Mouse (Mus musculus): ENCODE measurements around the gene Sema5a.
A peak's percentile ranks its signal among the peaks of the same experiment; 100 is the strongest.
"Not testable (repeated sequence)": the region's sequence is repeated elsewhere in the genome, so short reads cannot be mapped to it uniquely, and the experiment has no call there.

The Sema5a gene

DNA sequence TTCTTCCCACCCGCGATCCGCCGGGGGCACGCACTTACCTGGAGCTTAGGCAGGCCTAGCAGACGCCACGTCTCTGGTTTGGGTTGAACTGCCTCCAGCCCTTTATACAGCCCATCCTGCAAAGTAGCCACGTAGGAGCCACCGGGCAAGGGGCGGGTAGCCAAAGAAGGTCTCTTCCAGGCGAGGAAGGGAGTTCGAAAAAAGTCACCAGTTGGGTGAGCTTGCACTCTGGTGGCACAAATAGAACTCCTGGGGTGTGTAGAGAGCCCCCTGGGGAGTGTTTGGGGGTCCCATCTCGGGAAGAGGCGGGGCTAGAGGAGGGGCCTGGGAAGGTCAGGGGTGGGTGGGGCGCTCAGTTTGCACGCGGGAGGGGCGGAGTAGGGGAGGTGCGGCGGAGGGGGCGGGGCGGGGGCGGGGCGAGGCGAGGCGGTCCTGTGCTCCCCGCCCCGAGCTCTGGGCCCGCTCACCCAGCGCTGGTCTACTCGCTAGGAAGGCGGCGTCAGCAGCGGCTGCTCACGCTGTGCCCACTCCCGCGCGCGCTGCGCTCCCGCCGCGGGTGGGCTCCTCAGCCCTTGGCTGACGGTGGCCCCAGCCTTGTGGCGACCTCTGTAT is at the start of gene Sema5a:
TSS of gene Sema5a (plus strand) at position 467 of the 612 bp plus-strand sequence.
- peak; percentile 31 to 36 for DNase-seq (ENCODE audit: low spot score in 2 of 2)

DNA sequence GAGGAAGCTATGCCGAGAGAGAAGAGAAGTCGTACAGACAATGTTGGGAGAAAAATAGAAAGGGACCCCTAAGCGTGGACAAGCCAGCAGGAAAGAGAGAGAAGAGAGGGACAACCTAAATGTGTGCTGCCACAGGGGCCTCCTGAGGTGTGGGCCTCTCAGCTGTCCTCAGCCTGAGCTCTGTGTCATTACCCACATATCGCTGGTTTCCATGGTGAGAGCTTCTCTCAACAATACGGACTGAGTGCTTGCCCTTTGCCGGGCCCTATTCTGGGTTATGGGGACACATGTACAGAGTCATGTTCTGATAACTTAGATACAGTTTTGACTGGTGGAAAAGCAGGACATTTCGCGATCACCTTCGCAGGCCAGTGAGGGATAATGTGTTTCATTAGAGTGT is 46.5 kb upstream of the Sema5a start:
- no peak for DNase-seq (ENCODE audit: low spot score in 2 of 2)

DNA sequence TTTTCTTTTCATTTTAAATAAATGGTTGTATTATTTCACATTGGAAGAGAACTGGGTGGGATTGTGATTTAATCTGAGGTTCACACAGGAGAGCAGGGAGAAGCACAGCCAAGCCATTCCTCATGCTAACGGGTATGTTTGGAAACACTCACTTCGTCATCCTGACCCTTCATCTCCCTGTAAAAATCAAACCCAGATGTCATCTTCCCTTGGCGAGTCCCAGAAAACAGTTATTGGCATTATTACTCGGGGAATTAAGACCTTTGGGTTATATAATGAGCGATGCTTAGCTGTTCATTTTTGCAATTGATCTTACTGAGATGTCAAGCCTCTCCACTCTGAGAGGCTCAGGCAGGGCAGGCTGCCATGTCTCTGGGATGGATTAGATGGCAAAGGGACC is 46.0 kb upstream of the Sema5a start:
- DNase-seq (ENCODE audit: low spot score in 2 of 2) = no peak

DNA sequence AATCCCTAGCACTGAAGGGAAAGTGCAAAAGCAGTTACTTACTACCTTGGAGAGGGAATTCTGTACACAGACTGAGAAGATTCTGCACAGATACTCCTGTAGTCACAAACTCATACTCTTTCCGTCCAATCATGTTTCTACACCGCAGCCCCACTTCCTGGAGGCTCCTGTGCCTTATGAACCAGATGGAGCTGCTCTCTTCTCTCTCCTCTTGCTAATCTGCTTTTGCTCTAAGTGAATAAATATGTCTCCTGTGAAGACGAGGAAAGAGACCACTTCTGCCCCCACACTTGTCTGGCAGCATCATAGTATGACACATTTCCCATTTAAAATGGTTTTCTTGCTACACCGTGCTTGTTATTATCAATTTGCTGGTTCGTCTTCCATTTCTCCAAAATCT is 41.4 kb upstream of the Sema5a start:
- peak; percentile 10 to 18 for DNase-seq (ENCODE audit: low spot score in 2 of 2)

DNA sequence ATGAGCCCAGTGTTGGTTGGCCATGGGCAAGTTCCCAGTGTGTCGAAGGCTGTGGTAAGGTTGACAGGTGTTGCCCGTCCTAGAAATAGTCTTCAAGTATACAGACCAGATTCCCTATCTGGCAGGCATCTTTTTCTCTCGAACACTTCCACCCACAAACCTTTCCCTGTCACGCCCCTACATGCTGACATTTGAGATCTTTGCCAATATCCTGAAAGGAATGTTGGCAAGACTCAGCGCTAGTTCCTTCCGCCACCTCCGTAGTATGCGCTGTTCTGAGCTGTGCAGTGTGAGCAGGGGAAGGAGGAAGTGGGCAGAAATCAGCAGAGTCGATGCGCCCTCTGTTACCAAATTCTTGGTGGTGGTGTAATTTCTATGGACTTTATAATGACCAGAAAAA is 39.7 kb upstream of the Sema5a start:
- peak; percentile 47 to 51 for DNase-seq (ENCODE audit: low spot score in 2 of 2)

DNA sequence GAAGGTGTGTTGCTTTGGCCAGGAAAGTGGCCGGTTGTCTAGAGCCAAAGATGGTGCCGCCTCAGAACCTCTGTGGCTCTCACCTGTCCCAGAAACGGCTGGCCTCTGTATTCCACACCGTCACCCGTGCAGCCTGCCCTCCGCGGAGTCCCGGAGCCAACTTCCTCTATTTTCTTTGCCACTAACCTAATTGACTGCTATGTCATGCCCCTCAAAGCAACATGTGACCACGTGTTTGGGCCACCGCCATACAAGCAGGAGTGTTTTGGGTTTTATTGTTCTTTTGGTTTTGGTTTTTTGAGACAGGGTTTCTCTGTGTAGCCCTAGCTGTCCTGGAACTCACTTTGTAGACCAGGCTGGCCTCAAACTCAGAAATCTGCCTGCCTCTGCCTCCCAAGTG is 29.9 kb upstream of the Sema5a start:
- DNase-seq (ENCODE audit: low spot score in 2 of 2) = not testable (repeated sequence)

DNA sequence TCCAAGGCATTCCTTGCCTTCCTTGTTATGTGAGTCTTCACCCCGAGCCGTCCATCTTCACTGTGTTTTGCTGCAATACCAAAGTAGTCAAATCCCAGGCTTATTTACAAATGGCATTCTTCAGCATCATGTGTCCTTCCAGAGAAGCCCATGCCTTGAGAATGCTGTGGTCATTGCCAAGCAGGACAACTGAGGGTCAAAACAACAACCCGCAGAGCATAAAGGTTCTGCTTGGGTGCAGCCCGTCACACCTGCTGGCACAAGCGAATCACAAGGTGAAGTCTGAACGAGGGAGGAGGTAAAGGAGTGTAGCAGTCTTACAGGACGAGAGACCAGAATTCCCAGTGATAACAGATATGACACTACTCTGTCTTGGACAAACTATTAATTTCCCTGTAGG is 21.6 kb upstream of the Sema5a start:
- no peak for DNase-seq (ENCODE audit: low spot score in 2 of 2)

DNA sequence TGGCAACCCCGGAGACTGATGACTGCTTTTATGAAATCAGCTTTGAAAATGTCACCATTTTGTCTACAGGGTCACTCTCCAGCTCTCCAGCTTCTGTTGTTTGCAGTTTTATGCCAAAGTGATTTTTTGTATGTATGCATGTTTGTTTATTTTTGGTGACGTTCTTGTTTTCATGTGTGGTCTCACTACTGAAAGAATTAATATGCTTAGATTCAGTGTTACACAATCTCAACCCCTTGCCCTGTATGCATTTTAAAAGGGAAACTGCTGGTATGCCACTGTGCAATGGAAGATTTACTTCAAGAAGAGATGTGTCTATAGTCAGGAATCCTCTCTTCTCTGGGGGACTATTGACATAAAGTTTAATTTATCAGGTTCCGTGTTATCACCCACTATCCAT is 19.2 kb upstream of the Sema5a start:
- no peak for DNase-seq (ENCODE audit: low spot score in 2 of 2)

DNA sequence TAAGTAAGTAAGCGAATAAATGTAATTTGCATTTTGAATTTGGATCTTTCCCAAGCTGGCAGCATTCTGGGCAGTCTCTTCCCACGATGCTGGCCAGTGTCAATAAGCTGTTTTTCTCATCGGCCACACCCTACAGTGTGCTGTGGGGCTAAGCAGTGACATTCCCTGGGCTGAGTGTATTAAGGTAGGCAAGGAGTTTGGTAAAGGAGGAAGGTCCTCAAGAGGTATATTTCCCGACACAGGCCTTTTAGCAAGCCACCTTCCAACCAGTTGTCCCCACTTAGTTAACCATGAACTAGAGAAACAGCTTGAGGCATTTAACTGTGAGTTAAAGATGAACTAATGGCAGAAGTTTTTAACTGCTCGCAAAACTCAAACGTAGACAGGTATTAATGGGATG is 18.2 kb upstream of the Sema5a start:
- no peak for DNase-seq (ENCODE audit: low spot score in 2 of 2)

DNA sequence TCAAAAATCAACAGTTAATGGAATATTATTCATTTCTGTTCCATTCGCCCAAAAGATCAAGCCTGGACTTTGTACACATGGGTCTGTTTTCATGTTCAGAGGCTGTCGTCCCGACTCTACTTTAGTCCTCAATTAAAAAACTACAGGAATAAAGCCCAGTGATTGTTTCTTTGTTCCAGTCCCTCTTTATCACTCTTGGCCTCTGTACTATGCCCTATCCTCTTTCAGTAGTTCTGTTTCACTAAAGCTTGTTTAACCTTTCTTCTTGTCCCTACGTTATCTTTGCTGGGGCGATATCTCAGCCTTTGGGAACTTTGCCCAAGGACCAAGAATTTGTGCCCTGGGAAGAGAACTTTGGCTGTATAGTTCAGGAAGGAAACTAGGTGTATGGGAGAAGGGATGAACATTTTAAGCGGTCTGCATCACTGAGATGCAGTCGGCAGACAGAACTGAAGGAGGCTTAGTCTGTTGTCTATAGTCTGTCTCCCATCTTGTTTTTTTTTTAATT is 17.7 kb upstream of the Sema5a start:
- no peak for DNase-seq (ENCODE audit: low spot score in 2 of 2)

DNA sequence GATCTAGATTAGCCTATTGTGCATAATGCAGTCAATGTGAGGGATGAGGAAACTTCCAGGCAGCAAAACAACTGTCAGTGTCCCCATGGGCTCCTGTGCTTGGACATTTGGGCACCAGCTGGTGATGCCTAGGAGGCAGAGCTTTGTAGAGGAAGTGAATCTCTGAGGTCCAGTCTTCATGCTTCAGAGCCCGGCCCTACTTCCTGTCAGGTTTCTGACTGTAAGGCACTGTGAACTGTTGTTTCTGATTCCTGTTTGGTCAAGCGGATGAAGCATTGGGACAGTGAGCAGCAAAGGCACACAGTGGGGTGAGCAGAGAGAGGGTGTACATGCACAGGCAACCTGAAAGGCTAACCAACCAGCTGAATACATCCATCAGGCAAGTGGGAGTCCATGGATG is 14.5 kb upstream of the Sema5a start:
- DNase-seq (ENCODE audit: low spot score in 2 of 2) = no peak

DNA sequence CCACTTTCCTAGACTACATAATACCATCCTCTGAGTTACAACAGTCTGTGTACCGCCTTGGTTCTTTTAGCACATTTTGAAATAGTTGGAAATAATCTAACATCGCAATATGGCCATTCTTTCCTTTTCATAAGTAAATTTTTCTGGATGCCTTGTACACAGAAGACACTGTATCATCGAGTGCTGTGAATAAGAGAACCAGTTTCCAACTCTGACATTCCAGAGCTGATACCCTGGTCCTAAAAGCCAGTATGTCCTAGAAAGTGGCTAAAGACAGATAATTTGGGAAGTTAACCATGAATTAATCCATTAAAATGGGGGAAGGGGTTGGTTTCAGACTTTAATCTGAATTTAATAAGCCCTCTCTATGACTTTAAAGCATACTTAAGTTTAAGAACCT is 12.4 kb upstream of the Sema5a start:
- DNase-seq (ENCODE audit: low spot score in 2 of 2) = no peak

DNA sequence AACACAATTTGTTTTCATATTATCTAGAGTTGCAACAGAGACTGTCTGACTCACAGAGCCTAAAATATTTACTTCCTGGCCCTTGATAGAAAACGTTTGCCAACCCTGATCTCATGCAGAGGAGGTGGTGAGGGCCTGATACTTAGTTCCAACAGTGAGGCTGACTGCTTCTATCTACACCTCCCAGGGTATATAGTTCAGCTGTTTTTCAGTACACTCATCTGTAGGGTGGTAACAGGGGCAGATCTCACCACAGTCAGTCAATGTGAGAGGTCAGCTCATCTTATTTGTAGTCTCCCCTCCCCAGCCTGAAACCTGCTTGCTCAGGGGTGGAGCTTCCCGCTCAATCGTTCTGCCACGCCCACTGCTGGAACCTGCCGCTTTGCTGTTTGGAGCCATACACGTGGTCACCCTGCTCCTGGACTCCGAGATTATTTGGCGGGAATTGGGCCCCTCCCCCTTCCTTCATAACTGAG is 11.9 kb upstream of the Sema5a start:
- not testable (repeated sequence) for DNase-seq (ENCODE audit: low spot score in 2 of 2)

DNA sequence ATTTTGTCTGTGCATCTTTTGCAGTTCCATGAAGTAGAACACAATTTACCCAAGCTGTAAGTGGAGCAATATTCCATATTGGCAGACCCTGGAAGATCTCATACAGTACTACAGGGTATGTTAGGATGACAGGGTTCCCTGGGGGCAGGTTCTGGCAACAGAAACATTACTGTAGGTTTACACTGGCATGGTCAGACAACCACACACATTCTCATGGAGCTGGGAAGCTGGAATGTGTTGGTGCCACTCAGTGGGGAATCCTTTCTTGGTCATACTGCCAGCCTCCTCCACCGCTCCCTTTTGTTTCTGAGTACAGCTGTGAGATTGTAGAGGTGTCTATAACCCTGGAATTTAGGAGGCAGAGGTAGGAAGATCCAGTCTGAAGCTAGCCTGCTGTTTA is 11.2 kb upstream of the Sema5a start:
- DNase-seq (ENCODE audit: low spot score in 2 of 2) = no peak

DNA sequence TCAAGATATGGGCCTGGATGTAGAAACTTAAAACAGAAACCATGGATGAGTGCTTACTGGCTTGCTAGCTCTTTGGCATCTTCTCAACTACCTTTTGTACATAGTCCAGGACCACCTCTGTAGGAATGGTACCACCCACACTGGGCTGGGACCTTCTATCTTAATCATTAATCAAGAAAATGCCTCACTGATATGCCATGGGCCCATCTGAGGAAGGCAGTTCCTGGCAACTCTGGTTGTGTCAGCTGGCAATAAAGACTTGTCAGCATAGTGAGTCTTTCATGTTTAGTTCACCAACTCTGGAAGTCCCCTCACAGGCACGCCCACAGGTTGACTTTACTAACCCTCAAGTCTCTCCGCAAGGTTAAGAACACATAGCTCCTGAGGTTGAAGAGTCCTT is 5.5 kb upstream of the Sema5a start:
- no peak for DNase-seq (ENCODE audit: low spot score in 2 of 2)

DNA sequence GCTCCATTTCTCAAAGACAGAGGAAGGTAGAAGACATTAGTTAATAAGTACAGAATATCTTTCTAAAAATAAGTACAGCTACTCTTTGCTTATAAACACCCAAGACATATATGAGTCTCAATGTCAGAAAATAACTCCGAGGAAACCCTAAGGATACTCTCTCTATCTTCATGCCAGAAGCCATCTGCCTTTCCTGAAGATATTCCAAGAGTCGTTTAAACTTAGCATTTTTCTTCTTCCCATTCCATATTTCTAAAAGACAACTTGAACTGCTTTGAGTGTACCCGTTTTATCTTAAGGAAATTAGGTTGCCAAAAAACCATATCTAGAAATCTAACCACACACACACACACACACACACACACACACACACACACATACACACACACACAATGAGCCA is 4.5 kb upstream of the Sema5a start:
- DNase-seq (ENCODE audit: low spot score in 2 of 2) = no peak

DNA sequence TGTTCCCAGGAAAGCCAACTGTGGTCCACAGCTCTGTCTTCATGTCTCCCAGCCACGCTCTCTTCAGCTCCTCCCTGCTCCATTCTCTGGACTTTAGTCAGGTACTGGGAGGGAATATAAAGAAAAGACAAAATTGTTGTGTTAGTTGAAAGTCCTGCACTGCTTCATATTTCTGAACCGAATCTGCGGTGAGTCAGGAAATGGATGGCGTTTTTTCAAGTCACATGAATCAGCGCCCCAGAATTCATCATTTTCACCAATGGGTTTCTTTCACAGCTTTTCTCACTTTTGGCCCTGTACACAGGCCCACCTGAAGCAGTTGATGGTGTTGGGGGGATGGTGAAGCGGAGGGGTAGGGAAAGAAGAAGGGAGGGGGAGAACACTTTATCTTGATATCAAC is 2.9 kb upstream of the Sema5a start:
- DNase-seq (ENCODE audit: low spot score in 2 of 2) = no peak

DNA sequence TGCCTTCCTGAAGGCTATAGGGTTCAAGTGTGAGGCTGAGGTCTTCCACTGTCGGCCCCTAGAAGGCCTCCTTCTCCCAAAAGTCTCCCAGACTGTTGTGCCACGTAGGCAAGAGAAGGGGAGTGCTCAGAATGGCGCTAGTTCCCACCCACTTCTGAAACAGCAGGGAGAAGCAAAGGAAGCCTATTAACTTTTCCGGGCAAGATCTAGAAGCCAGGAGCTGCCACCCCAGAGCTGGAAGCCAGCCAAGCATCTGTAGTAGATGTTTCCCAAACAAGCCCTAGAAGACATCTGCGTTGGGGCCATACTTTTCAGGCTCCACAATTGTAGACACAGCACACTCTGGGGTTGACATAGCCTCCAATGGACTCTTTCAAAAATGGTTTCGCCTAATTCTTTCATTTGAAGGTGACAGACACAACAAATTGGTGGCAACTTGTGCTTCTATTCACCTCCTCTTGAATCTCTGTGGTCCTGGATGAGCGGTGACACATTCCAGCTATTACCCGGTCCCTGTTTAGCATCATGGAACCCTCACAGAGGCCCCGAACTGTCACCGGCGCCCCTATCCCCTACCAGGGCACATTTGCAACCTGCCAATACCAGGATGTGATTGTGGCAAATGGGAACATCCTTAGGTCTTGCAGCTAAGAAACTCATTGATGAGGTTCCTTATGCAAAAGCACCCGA is 1.4 kb upstream of the Sema5a start:
- no peak for DNase-seq (ENCODE audit: low spot score in 2 of 2)

DNA sequence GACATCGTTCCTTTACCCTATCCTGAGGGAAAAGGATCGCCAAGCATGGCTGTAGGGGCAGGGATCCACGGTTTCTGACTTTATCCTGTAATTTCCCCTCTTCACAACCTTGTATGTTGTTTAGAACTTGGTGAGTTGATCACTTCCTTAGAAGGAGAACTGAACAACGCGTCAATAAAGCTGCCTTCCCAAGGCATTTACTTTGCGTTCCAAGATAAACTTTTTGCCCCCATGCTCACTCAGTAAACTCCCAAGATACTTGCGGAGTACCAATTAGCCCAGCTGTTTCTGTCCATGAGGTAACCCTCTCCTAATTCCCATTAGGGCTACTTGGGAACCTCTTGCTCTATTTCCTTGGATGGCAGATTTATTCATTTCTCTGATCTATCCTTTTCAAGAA is 786 bp upstream of the Sema5a start:
- no peak for DNase-seq (ENCODE audit: low spot score in 2 of 2)

DNA sequence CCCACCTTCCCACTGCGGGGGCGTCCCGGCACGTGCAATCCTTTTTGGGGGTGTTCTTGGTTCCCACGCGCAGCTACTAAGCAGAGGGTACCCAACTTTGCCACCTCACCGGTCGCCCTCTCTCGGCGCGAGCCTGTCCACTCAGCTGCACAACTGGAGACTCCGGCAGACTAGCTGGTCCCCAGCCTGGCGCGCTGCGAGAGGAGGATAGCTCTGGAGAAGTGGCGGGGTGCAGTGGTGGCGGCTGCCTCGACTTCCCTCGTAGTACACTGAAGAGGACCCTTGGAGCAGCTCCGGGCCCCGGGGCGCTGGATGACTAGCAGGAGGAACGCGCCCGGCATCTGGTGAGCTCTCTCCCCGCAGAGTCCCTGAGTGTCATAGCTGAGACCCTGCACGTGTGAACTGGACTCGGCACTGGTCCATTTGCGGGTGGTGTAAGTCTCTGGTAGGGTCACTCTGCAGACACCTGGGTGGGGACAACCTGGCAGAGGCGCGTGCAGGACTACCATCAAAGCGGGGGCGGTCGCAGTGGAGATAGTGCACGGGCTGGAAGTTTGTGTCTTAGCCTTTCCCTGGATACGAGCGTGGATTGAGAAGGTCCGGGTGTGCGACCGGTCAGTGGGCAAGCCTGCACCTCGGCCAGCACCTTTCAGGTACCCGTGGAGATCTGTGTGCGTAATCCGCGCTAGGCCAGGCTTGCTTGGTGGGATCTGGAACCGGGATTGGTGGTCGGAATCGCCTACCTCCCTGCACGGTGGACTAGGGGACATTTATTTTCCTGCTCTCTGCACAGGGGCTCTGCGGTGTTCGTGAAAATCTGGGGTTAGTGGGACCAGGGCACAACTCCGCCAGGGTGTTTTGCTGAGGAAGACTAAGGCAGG is 586 bp downstream of the Sema5a start:
- DNase-seq (ENCODE audit: low spot score in 2 of 2) = peak; percentile 36 to 40

DNA sequence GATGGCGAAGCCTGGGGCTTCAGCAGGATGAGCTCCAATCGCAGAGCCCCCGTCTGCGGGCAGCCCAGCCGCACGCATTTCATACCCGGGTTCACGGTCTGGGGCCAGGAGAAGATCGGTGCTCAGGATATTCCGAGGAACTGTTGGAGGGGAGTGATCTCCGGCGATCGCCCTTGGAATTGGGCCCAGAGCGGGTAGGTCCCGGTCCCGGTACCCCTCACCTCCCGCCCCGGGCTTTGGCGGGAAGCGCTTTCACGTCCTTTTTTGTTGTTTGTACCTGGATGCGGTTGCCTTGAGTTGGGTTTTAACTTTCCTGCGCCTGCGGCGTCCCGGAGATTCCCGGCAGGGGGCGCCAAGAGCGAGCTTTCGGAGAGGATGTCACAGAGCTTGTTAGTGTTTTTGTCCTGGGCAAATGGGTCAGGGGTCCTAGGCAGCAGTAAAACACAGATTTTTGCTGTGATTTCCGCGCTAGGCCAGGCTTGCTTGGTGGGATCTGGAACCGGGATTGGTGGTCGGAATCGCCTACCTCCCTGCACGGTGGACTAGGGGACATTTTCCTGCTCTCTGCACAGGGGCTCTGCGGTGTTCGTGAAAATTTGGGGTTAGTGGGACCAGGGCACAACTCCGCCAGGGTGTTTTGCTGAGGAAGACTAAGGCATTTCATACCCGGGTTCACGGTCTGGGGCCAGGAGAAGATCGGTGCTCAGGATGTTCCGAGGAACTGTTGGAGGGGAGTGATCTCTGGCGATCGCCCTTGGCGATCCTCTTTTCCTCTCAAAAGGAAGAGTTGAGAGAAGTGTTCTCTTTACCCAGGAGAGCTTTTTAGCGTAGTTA is 1.4 kb downstream of the Sema5a start:
- DNase-seq (ENCODE audit: low spot score in 2 of 2) = peak; percentile 93 to 95

DNA sequence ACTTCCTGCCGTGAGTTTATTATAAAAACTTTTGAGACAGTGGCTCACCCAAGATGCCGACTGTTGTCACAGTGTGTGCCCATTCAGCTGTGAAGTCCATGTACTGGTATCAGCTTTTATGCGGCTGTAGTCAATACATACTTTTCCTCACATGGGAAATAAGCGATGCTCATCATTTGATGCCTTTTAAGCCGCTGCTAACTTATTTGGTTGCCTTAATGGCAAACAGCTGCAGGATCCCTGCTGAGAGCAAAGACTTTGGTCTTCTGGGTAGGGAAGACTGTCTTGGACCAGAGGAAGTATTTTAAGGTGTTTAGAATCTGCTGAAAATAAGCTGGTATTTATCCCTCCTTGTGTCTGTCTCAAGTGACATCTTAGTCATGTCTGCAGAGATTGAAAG is 2.7 kb downstream of the Sema5a start:
- DNase-seq (ENCODE audit: low spot score in 2 of 2) = no peak
